Mouse (Mus musculus): ENCODE results near the gene Ptpn9. TPM values are rescaled to one million over a fixed set of nuclear protein-coding genes. Genes with fewer than 3 reads are reported as not detected.
"Not testable (repeated sequence)": the region's sequence is repeated elsewhere in the genome, so short reads cannot be mapped to it uniquely, and the experiment has no call there.

Gene Ptpn9
- polyA plus RNA-seq, 1 experiment from 2014 or later: 20.1 TPM

DNA sequence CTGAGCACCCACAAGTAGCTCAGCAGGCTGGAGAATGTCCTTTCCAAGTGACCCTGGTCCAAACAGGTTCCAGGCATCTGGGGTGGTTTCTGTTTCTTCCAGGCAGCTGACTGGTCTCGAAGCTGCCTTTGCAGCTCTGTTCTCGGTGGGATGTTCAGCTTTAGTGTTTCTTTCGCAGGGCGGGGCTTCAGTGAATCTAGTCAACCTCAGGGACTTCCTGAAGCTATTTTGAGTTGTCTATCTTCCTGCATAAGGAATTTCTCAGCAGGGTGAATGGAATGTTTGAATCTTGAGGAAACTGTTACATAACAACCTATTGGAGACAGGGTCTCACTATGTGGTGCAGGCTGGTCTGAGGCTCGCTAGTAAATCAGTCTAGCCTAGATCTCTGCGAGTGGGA lies 14.5 kb upstream of the Ptpn9 start:
- no peak overlapping the region for H3K4me2 ChIP-seq (replicated peaks; ENCODE audit: low read depth, low read length)
- H3K9me3 ChIP-seq (ENCODE audit: low read length): no peaks in the 10 kb centered on the region
- no peak for ATAC-seq
- H3K36me3 ChIP-seq (ENCODE audit: insufficient read depth, low read length): no peaks in the 10 kb centered on the region
- H3K4me1 ChIP-seq (ENCODE audit: insufficient read depth, low read depth, low read length): no peaks in the 10 kb centered on the region
- H3K4me3 ChIP-seq (ENCODE audit: low read depth, low read length): no peak overlapping the region
- TF ChIP-seq CTCF (IDR thresholded peaks at IDR 0.05): no peak
- no peak for TF ChIP-seq EP300 (IDR thresholded peaks at IDR 0.05)
- no peak overlapping the region for H3K9ac ChIP-seq (replicated peaks; ENCODE audit: low read depth)
- no peak overlapping the region for H3K27ac ChIP-seq (ENCODE audit: low read length)
- WGBS: 90% methylated on average over 6 of the region's 6 CpGs
- DNase-seq (ENCODE audit: low spot score): no peak
- no peaks in the 10 kb centered on the region for H3K27me3 ChIP-seq (replicated peaks; ENCODE audit: insufficient read depth, low read length)

DNA sequence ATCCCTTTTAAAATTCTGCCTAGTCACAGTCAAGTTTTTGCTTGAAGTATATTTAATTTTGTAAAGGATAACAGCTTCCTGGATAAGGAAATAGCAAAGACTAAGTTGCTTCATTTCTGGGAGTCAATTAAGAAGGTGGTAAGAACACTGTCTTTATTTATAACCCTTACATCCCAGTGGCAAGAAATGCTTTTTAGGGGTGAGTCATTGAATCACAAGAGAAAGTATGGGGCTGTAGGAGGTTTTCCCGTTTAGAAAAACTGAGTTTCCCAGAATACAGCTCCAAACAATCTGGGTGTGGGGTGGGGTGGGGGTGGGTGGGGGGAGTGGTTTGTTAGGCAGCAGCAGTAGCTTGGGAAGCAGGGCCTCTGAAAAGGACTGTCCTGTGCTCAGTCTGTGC lies 13.2 kb upstream of the Ptpn9 start:
- Histone ChIP-seq H3K27ac (ENCODE audit: low read length) (no peak overlapping the region), H3K4me3 (ENCODE audit: low read depth, low read length) (no peak overlapping the region), H3K4me1 (ENCODE audit: insufficient read depth, low read depth, low read length) (no peaks in the 10 kb centered on the region), H3K9ac (replicated peaks; ENCODE audit: low read depth) (no peak overlapping the region), H3K9me3 (ENCODE audit: low read length) (no peaks in the 10 kb centered on the region), H3K36me3 (ENCODE audit: insufficient read depth, low read length) (no peaks in the 10 kb centered on the region), H3K27me3 (replicated peaks; ENCODE audit: insufficient read depth, low read length) (no peaks in the 10 kb centered on the region), H3K4me2 (replicated peaks; ENCODE audit: low read depth, low read length) (no peak overlapping the region)
- WGBS: 74% methylated on average over 1 of the region's 1 CpGs
- no peak for ATAC-seq
- DNase-seq (ENCODE audit: low spot score): no peak
- TF ChIP-seq EP300 (IDR thresholded peaks at IDR 0.05) (no peak), CTCF (IDR thresholded peaks at IDR 0.05) (no peak)

DNA sequence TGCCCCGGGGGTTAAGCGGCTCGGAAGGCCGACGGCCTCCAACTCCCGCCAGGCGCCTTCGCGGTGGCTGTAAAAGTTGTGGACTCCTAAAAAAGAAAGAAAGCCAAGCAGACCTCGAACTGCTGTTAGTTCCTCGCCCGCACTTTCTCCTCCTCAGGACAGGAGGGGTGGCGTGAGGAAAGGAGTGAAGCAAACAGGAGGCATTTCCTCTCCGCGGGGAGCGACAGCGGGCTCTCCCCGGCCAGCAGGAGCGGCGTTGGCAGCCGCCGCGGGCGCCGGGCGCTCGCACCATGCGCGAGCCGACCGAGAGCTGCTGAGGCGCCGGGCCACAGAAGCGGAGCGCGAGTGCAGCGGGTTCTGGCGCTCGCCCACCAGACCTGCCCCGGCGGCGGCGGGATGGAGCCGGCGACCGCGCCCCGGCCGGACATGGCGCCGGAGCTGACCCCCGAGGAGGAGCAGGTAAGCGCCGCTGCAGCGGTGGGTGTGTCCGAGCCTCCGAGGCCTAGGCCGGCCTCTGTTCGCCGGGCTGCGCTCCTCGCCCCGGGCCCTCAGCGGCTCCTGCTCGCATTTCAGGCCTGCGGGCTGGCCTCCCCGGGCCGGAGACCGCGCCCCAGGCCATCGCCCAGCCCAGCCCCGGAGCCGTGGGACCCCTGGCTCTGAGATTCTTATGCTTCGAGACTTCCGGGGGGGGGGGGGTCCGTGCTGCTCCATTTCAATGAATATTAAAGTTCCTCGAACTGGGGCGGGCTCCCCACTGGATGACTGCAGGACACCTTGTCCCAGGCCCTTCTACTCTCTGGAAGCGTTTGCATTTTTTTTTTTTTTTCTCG lies 690 bp downstream of the Ptpn9 start:
- TF ChIP-seq CTCF (IDR thresholded peaks at IDR 0.05): no peak
- no peak for TF ChIP-seq EP300 (IDR thresholded peaks at IDR 0.05)
- ATAC-seq: peak; percentile 78
- WGBS: under 1% methylated on average over 55 of the region's 80 CpGs
- H3K4me2 ChIP-seq (replicated peaks; ENCODE audit: low read depth, low read length): peak overlapping the region; percentile 73
- no peaks in the 10 kb centered on the region for H3K27me3 ChIP-seq (replicated peaks; ENCODE audit: insufficient read depth, low read length)
- peaks cover 7% of the 10 kb centered on the region; the same call in 1 of the 2 replicates for H3K4me1 ChIP-seq (ENCODE audit: insufficient read depth, low read depth, low read length)
- peak overlapping the region; percentile 97 for H3K27ac ChIP-seq (ENCODE audit: low read length)
- peak overlapping the region; percentile 92 for H3K9ac ChIP-seq (replicated peaks; ENCODE audit: low read depth)
- H3K36me3 ChIP-seq (ENCODE audit: insufficient read depth, low read length): no peaks in the 10 kb centered on the region
- DNase-seq (ENCODE audit: low spot score): peak; percentile 84
- peak overlapping the region; percentile 80 for H3K4me3 ChIP-seq (ENCODE audit: low read depth, low read length)
- H3K9me3 ChIP-seq (ENCODE audit: low read length): no peaks in the 10 kb centered on the region

GRCm38 (mm10) chr9:56996028-56996346 lies 1.3 kb downstream of the Ptpn9 start:
- no peaks in the 10 kb centered on the region for H3K36me3 ChIP-seq (ENCODE audit: insufficient read depth, low read length)
- H3K4me1 ChIP-seq (ENCODE audit: insufficient read depth, low read depth, low read length): peaks cover 7% of the 10 kb centered on the region; the same call in 1 of the 2 replicates
- peak overlapping the region; percentile 97 for H3K27ac ChIP-seq (ENCODE audit: low read length)
- peak overlapping the region; percentile 73 for H3K4me2 ChIP-seq (replicated peaks; ENCODE audit: low read depth, low read length)
- DNase-seq (ENCODE audit: low spot score) (peak; percentile 42), ATAC-seq (no peak)
- no peaks in the 10 kb centered on the region for H3K9me3 ChIP-seq (ENCODE audit: low read length)
- peak overlapping the region; percentile 92 for H3K9ac ChIP-seq (replicated peaks; ENCODE audit: low read depth)
- peak overlapping the region; percentile 80 for H3K4me3 ChIP-seq (ENCODE audit: low read depth, low read length)
- H3K27me3 ChIP-seq (replicated peaks; ENCODE audit: insufficient read depth, low read length): no peaks in the 10 kb centered on the region
- no peak for TF ChIP-seq EP300 (IDR thresholded peaks at IDR 0.05)
- no peak for TF ChIP-seq CTCF (IDR thresholded peaks at IDR 0.05)
- WGBS: under 1% methylated on average over 5 of the region's 5 CpGs

DNA sequence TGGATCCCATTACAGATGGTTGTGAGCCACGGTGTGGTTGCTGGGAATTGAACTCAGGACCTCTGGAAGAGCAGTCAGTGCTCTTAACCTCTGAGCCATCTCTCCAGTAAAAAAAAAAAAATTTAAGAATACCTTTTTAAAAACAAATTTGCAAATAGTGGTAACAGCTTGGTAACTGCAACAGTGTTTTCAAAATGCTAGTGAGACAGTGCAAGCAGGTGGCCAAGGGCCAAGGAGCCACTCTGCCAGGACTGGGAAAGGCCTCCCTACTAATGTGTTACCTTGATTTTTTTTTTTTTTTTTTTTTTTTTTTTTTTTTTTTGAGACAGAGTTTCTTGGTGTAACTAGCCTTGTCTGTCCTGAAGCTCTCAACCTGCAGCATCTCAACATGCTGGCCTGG lies 2.5 kb downstream of the Ptpn9 start:
- WGBS: 89% methylated on average over 1 of the region's 1 CpGs
- not testable (repeated sequence) for H3K9me3 ChIP-seq (ENCODE audit: low read length); H3K27ac ChIP-seq (ENCODE audit: low read length); DNase-seq (ENCODE audit: low spot score); H3K4me1 ChIP-seq (ENCODE audit: insufficient read depth, low read depth, low read length); H3K27me3 ChIP-seq (replicated peaks; ENCODE audit: insufficient read depth, low read length); H3K4me3 ChIP-seq (ENCODE audit: low read depth, low read length); H3K4me2 ChIP-seq (replicated peaks; ENCODE audit: low read depth, low read length); H3K9ac ChIP-seq (replicated peaks; ENCODE audit: low read depth); ATAC-seq; H3K36me3 ChIP-seq (ENCODE audit: insufficient read depth, low read length)

DNA sequence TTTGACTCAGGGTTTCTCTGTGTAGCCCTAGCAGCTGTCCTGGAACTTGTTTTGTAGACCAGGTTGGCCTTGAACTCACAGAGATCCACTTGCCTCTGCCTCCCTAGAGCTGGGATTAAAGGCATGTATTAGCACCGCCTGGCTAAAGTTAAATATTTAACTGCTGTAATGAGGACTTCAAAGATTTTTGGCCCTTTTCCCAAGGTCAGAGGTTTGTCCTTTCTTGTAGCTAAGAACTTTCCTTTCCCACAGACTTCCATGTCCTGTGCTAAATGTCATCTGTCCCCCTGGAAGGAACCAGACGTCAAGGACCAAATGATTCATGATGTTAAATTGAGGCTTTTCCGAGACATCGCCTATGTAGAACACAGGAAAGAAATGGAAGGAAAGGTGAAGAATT lies 8.3 kb downstream of the Ptpn9 start:
- Histone ChIP-seq H3K4me1 (ENCODE audit: insufficient read depth, low read depth, low read length) (no peaks in the 10 kb centered on the region), H3K4me2 (replicated peaks; ENCODE audit: low read depth, low read length) (no peak overlapping the region), H3K27me3 (replicated peaks; ENCODE audit: insufficient read depth, low read length) (no peaks in the 10 kb centered on the region), H3K36me3 (ENCODE audit: insufficient read depth, low read length) (no peaks in the 10 kb centered on the region), H3K4me3 (ENCODE audit: low read depth, low read length) (no peak overlapping the region), H3K9me3 (ENCODE audit: low read length) (no peaks in the 10 kb centered on the region), H3K9ac (replicated peaks; ENCODE audit: low read depth) (no peak overlapping the region), H3K27ac (ENCODE audit: low read length) (no peak overlapping the region)
- ATAC-seq: no peak
- TF ChIP-seq EP300 (IDR thresholded peaks at IDR 0.05): no peak
- no peak for DNase-seq (ENCODE audit: low spot score)
- WGBS: 34% methylated on average over 4 of the region's 4 CpGs
